Mouse (Mus musculus) mesoderm, embryonic 11.5 days (tissue): ENCODE measurements at regions not wholly inside any gene's neighbourhood (a gene's known extent, or its start where the extent isn't known, plus 50 kb on each side); places are given as distances from the start of the nearest gene placed in this dataset.

Experiments
- DNase-seq: peaks from one replicate; pipeline ENCODE4 v3.0.0-alpha.2; 2012; ENCODE audit warnings: low read depth, low spot score

DNA sequence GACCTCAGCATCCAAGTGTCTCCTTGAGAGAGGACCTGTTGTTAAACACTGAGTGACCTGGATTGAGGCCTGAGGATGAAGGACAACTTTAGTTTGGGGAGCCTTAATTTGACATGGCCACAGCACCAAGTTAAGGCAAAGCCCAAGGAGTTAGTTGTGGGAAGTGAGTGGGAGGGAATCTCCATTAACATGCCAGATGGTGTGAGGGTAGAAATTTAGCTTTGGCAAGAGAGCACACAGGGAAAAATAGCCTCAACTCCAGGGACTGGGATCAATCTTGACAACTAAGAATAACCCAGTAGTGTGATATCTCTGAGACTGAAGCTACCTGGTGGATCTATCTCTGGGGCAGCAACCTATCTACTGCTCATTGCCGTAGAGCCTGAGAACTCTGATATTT is 105.4 kb downstream of the Ahr start:
- DNase-seq = no peak

- no peak for DNase-seq
Observed at GRCm38 (mm10) chr12:35419206-35419605, 115.6 kb downstream of the Ahr start.

- DNase-seq = no peak
Observed at GRCm38 (mm10) chr12:35417943-35418342, 116.9 kb downstream of the Ahr start.

- no peak for DNase-seq
Observed at GRCm38 (mm10) chr12:35416583-35416982, 118.3 kb downstream of the Ahr start.

DNA sequence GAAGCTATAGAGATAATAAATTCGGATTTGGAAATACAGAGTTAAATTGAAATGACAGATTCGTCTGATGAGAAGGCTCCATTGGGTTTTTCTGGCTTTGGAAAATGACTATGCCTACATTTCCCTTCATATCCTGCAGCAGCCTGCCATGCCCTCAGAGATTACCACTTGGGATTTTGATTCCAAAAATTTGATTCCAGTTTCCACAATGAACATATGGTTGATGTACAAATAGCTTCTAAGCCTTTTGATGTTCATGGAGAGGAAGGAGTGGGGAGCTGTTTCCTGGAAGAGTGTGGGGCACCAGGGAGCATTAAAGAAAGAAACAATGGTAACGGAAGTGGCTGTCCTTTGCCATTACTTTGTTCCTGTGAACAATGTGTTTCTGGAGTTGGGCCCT is 122.1 kb downstream of the Ahr start:
- DNase-seq = no peak

DNA sequence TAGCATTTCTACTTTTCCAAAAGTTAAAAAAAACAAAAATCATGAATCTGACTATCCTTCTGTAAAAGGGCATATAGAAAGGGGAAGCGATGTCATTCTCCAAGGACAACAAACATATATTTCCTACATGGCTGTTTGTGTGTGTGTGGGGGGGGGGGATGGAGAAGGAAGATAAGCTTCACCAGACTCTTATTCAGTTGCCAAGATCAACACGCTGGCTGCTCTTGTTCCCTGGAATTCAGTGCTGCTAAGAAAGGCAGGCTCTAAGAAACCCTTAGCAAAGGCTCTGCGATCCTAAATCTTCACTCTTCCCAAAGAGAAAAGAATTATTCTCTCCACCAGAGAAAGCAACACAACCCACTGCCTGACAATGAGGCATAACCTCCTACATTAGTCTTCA is 126.4 kb downstream of the Ahr start:
- DNase-seq = no peak

- no peak for DNase-seq
Observed at GRCm38 (mm10) chr12:35408044-35408443, 126.8 kb downstream of the Ahr start.

DNA sequence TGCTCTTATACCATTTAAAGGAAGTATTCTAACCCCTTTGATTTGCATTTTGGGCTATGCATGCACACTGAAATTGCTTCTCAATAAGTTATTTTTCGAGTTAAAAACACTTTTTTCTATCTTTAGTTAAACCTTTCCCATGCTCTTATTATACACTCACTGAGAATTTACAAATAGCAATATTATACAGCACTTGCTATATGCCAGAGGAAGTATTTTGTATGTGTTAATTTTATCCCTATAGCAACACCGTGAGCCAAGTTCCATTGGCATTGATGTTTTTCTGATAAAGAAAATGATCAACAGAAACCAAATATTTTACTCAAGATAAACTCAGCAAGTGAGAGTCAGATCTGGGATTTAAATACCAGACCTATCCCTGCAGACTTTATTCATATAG is 133.0 kb downstream of the Ahr start:
- no peak for DNase-seq

DNA sequence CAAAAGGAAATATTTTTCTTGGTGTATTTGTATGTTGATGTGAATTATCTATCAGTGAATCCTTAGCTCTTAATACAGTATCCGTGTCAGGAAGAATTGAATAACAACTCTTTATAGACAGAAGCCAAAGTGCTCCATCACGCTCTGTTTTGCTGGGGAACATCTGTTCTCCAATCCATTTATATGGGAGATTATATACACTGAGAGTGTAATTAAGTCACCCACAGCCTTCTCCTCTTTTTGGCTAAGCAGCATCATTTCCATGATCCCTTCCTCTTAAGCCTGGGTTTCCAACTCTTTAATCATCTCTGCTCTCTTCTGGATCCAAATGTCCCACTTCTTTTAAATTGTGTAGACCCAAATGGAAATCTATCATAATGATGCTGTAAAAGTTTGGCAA is 133.6 kb downstream of the Ahr start:
- DNase-seq = no peak

DNA sequence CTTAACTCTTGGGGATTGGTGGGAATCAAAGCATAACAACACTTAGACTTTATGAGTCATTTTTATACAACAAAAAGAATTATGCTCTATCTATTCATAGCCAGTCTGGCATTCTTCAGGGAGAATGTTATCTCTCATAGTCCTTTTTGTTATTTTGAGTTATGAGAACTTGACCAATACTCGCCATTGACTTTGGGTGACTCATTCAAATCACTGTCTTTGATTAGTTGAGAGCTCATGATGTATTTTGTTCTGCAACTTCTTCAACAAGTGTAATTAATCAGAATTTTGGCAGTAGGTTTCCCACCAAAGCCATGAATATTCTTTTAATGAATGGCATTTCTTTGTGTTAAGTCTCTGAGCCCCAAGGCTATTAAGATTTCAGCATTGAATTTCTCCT is 139.6 kb downstream of the Ahr start:
- no peak for DNase-seq

GRCm38 (mm10) chr12:35392111-35392510 is 142.7 kb downstream of the Ahr start:
- DNase-seq = no peak

GRCm38 (mm10) chr12:35390266-35390665 is 144.6 kb downstream of the Ahr start:
- DNase-seq = no peak

GRCm38 (mm10) chr12:35389839-35390238 is 145.0 kb downstream of the Ahr start:
- DNase-seq = no peak

DNA sequence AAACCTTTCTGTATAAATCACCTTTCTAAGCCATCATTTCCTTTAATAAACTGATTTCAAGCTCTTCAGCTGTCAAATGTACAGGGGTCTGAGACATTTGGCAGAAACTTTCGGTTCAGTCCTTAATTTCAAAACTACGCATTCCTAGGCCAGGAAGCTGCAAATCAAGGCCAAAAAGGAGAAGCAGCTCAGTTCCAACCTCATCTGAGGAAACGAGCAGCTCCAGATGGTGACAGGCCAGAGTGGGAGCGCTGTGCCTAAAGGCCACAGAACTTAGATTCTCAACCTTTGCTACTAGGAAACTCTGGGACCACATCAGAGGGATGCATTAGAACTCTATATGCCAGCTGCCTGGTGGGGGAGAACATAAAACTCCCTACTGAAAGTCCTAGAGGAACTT is 150.6 kb downstream of the Ahr start:
- DNase-seq = no peak

DNA sequence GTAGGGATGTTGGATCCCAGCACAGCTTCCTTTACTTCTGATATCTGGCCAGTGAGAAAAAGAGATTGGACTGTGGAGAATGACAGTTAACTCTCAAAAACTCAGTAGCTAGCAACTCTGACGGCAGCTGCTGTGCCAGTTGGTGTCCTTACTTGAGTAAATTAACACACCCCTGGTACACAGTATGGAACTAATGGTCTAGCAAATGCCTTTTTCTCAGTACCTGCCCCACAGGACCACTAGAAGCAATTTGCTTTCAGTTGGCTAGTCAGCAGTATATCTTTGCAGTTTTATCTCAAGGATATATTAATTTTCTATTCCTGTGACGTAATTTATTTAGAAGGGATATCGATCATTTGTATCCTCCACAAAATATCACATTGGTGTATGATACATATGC is 157.6 kb downstream of the Ahr start:
- no peak for DNase-seq

DNA sequence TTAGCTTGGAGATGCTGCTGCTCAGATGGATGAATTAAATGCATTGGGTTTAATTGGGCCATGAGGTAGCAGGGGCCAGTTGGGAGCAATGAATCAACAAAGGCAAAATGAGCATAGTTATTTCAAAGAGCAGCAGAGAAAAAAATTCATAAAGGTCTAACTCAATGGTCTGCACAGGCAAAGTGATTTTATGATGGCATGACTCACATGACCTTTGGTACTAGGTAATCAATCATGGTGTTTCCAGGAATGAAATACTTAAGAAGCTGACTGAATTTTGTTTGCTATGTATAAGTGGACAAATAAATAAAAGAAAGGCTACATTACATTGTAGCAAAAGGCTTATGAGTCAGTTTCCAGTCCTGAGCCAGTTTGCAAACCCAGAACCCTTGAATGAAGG is 158.5 kb downstream of the Ahr start:
- no peak for DNase-seq

- DNase-seq = no peak
Observed at GRCm38 (mm10) chr12:35357901-35358300, 176.9 kb downstream of the Ahr start.

GRCm38 (mm10) chr12:35338191-35338954 is 196.5 kb downstream of the Ahr start:
- DNase-seq = no peak

- DNase-seq = no peak
Observed at GRCm38 (mm10) chr12:35336314-35336713, 198.5 kb downstream of the Ahr start.

DNA sequence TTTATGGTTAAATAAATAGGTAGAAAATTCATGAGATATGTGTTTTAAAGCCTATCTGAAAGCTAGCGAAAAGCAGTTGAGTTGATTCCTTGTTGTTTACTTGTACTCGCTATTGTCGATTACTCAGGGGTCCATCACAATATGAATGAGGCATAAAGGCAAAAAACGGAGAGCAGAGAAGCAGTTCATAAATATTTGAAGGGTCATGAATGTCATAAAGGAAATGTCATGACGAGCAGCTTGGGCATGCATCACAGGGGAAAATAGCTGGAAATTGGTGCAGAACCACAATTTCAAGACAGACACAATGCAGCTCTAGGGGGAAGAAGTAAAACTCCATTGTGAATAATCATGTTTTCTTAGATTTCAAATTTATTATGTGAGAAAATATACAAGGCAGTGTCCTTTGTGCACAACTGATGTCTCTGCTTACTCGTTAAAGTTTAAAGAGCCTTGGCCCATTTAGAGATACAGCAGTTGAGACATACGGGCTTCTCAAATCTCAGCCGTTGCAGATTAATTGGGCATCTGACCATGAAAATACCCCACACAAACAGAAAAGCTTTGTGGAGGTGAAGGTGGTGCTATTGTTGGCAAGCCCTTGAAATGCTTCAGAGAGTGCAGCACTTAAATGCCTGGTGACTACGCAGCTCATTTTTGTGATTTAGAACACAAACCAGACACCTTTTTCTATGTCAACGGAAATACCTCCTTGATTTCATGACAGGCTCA is 200.3 kb downstream of the Ahr start:
- no peak for DNase-seq

- peak; percentile 16 for DNase-seq
Observed at GRCm38 (mm10) chr12:35331303-35331702, 203.5 kb downstream of the Ahr start.

DNA sequence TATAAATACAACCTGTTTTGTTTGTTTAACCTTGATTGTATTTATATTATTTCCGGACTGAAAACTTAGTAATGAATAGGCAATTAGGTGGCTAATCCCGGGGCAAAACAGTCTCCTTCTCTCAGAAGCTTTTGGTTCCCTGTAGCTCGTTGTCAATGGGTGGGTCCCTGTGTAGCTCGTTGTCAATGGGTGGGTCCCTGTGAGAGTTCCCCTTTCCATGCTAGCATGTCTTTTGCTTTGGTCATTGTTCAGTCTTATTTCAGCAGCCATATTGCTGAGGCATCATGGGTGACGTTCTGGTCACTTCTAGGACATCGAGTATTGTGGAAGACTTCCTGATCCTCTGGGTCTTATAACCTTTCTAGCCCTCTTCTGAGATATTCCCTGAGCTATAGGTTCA is 205.1 kb downstream of the Ahr start:
- DNase-seq = no peak

- DNase-seq = no peak
Observed at GRCm38 (mm10) chr12:35319571-35319970, 215.3 kb downstream of the Ahr start.
